Mouse (Mus musculus): ENCODE data around the gene Sema4f. TPM values are rescaled to one million over a fixed set of nuclear protein-coding genes. Genes with fewer than 3 reads are reported as not detected.
A peak's percentile ranks its signal among the peaks of the same experiment; 100 is the strongest.

The Sema4f gene
- polyA plus RNA-seq, 2 experiments, result 0.04 TPM; not detected in 1

- H3K4me3 ChIP-seq (ENCODE audit: insufficient read depth in 1 of 2, low read depth in 2 of 2, low read length in 2 of 2), result no peak overlapping the region
- no peak overlapping the region for H3K9ac ChIP-seq (replicated peaks)
- DNase-seq (ENCODE audit: low read depth in 3 of 3, low spot score in 3 of 3) (no peak), ATAC-seq (ENCODE audit: insufficient read depth) (no peak)
- H3K4me2 ChIP-seq (ENCODE audit: low read depth), result no peak overlapping the region
- H3K27ac ChIP-seq, result no peak overlapping the region
- 63% methylated on average over 3 of the region's 3 CpGs for WGBS (ENCODE audit: insufficient replicate concordance)
- TF ChIP-seq EP300 (IDR thresholded peaks at IDR 0.05; ENCODE audit: low read depth), result no peak
- no peak for TF ChIP-seq CTCF (IDR thresholded peaks at IDR 0.05; ENCODE audit: low read depth)
- no peaks in the 10 kb centered on the region for H3K36me3 ChIP-seq (replicated peaks; ENCODE audit: control insufficient read depth, insufficient read depth, low read depth)
- H3K27me3 ChIP-seq (ENCODE audit: control insufficient read depth, insufficient read depth, low read length), result peaks cover 14% of the 10 kb centered on the region
- H3K4me1 ChIP-seq (replicated peaks; ENCODE audit: control insufficient read depth in 2 of 2, insufficient read depth in 2 of 2, low read length in 1 of 2), result no peaks in the 10 kb centered on the region
- no peaks in the 10 kb centered on the region for H3K9me3 ChIP-seq (ENCODE audit: control insufficient read depth, low read length)
These were observed 4.8 kb downstream of the Sema4f start for GRCm38 (mm10) chr6:82934616-82935230.

- TF ChIP-seq EP300 (IDR thresholded peaks at IDR 0.05; ENCODE audit: low read depth) (no peak), CTCF (IDR thresholded peaks at IDR 0.05; ENCODE audit: low read depth) (no peak)
- no peak for DNase-seq (ENCODE audit: low read depth in 3 of 3, low spot score in 3 of 3)
- H3K4me3 ChIP-seq (ENCODE audit: insufficient read depth in 1 of 2, low read depth in 2 of 2, low read length in 2 of 2), result no peak overlapping the region
- no peak overlapping the region for H3K27ac ChIP-seq
- 55% methylated on average over 5 of the region's 5 CpGs for WGBS (ENCODE audit: insufficient replicate concordance)
- H3K27me3 ChIP-seq (ENCODE audit: control insufficient read depth, insufficient read depth, low read length), result no peaks in the 10 kb centered on the region
- no peaks in the 10 kb centered on the region for H3K4me1 ChIP-seq (replicated peaks; ENCODE audit: control insufficient read depth in 2 of 2, insufficient read depth in 2 of 2, low read length in 1 of 2)
- no peaks in the 10 kb centered on the region for H3K36me3 ChIP-seq (replicated peaks; ENCODE audit: control insufficient read depth, insufficient read depth, low read depth)
- H3K9me3 ChIP-seq (ENCODE audit: control insufficient read depth, low read length), result no peaks in the 10 kb centered on the region
- no peak overlapping the region for H3K4me2 ChIP-seq (ENCODE audit: low read depth)
- ATAC-seq (ENCODE audit: insufficient read depth), result no peak
- H3K9ac ChIP-seq (replicated peaks), result no peak overlapping the region
These were observed 12.0 kb downstream of the Sema4f start for GRCm38 (mm10) chr6:82927617-82928016.

DNA sequence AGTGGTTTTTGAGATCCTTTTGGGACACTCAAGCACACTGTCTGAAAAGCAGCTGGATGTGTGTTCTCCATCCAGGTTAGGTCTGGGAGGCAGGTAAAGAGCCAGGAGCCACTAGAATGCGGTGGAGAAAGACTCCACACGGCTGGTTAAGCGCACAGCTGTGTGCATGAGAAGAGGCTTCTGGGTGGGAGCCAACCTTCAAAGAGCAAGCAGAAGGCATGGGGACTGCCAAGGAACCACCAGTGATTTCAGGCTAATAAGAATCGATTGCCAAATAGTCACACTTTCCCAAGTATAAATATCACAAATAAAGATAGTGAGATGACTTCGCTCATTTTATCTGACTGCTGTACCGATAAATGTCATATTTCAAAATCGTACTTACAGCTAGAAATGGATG, 13.0 kb downstream of the Sema4f start:
- ATAC-seq (ENCODE audit: insufficient read depth) (no peak), DNase-seq (ENCODE audit: low read depth in 3 of 3, low spot score in 3 of 3) (no peak)
- H3K27ac ChIP-seq, result no peak overlapping the region
- H3K9ac ChIP-seq (replicated peaks), result no peak overlapping the region
- TF ChIP-seq CTCF (IDR thresholded peaks at IDR 0.05; ENCODE audit: low read depth) (no peak), EP300 (IDR thresholded peaks at IDR 0.05; ENCODE audit: low read depth) (no peak)
- no peaks in the 10 kb centered on the region for H3K9me3 ChIP-seq (ENCODE audit: control insufficient read depth, low read length)
- H3K4me1 ChIP-seq (replicated peaks; ENCODE audit: control insufficient read depth in 2 of 2, insufficient read depth in 2 of 2, low read length in 1 of 2), result no peaks in the 10 kb centered on the region
- no peaks in the 10 kb centered on the region for H3K27me3 ChIP-seq (ENCODE audit: control insufficient read depth, insufficient read depth, low read length)
- no peaks in the 10 kb centered on the region for H3K36me3 ChIP-seq (replicated peaks; ENCODE audit: control insufficient read depth, insufficient read depth, low read depth)
- 76% methylated on average over 7 of the region's 7 CpGs for WGBS (ENCODE audit: insufficient replicate concordance)
- no peak overlapping the region for H3K4me3 ChIP-seq (ENCODE audit: insufficient read depth in 1 of 2, low read depth in 2 of 2, low read length in 2 of 2)
- H3K4me2 ChIP-seq (ENCODE audit: low read depth), result no peak overlapping the region

DNA sequence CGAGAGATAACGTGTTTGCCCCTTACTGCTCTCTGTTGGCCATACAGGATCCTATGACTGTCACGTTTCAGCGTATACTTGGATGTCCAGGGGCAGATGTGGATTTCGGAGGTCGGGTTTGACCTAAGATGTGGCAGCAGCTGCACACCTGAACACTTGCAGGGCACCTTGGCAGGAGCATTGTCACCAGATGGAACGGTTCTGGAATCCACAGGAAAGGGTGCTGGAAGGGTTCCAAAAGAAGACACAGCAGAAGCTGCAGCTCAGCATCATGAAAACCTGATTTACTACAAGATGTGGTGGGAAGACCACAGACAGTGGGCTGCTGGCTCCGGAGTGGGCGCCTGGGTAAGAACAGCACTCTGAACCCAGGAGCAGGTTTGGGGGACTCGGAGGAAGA, 13.5 kb downstream of the Sema4f start:
- TF ChIP-seq EP300 (IDR thresholded peaks at IDR 0.05; ENCODE audit: low read depth), result no peak
- TF ChIP-seq CTCF (IDR thresholded peaks at IDR 0.05; ENCODE audit: low read depth), result no peak
- no peak overlapping the region for H3K4me2 ChIP-seq (ENCODE audit: low read depth)
- H3K4me3 ChIP-seq (ENCODE audit: insufficient read depth in 1 of 2, low read depth in 2 of 2, low read length in 2 of 2), result no peak overlapping the region
- H3K9ac ChIP-seq (replicated peaks), result no peak overlapping the region
- no peak for DNase-seq (ENCODE audit: low read depth in 3 of 3, low spot score in 3 of 3)
- ATAC-seq (ENCODE audit: insufficient read depth), result no peak
- H3K36me3 ChIP-seq (replicated peaks; ENCODE audit: control insufficient read depth, insufficient read depth, low read depth), result no peaks in the 10 kb centered on the region
- 52% methylated on average over 10 of the region's 10 CpGs for WGBS (ENCODE audit: insufficient replicate concordance)
- no peaks in the 10 kb centered on the region for H3K4me1 ChIP-seq (replicated peaks; ENCODE audit: control insufficient read depth in 2 of 2, insufficient read depth in 2 of 2, low read length in 1 of 2)
- no peaks in the 10 kb centered on the region for H3K27me3 ChIP-seq (ENCODE audit: control insufficient read depth, insufficient read depth, low read length)
- H3K27ac ChIP-seq, result no peak overlapping the region
- H3K9me3 ChIP-seq (ENCODE audit: control insufficient read depth, low read length), result no peaks in the 10 kb centered on the region

DNA sequence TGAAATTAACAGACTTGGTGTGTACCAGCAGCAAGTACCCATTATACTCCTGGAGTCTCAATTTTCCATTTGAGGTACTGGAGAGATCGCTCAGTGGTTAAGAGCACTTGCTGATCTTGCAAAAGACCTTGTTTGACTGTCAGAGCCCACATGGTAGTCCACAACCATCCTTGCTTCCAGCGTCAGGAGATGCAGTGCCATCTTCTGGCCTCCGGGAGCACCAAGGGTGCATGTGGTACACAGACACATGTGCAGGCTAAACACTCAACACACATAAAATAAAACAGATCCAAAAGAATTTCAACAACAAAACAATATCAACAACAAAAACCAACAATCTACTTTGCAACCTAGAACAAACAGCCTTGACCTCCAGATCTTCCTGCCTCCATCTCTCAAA, 14.6 kb downstream of the Sema4f start:
- no peaks in the 10 kb centered on the region for H3K4me1 ChIP-seq (replicated peaks; ENCODE audit: control insufficient read depth in 2 of 2, insufficient read depth in 2 of 2, low read length in 1 of 2)
- H3K4me3 ChIP-seq (ENCODE audit: insufficient read depth in 1 of 2, low read depth in 2 of 2, low read length in 2 of 2), result no peak overlapping the region
- H3K9ac ChIP-seq (replicated peaks), result no peak overlapping the region
- ATAC-seq (ENCODE audit: insufficient read depth) (no peak), DNase-seq (ENCODE audit: low read depth in 3 of 3, low spot score in 3 of 3) (no peak)
- no peaks in the 10 kb centered on the region for H3K27me3 ChIP-seq (ENCODE audit: control insufficient read depth, insufficient read depth, low read length)
- TF ChIP-seq CTCF (IDR thresholded peaks at IDR 0.05; ENCODE audit: low read depth) (peak; percentile 44; the same call in 1 of the 2 replicates), EP300 (IDR thresholded peaks at IDR 0.05; ENCODE audit: low read depth) (no peak)
- WGBS (ENCODE audit: insufficient replicate concordance), result 47% methylated on average over 3 of the region's 3 CpGs
- H3K27ac ChIP-seq, result no peak overlapping the region
- no peak overlapping the region for H3K4me2 ChIP-seq (ENCODE audit: low read depth)
- no peaks in the 10 kb centered on the region for H3K9me3 ChIP-seq (ENCODE audit: control insufficient read depth, low read length)
- H3K36me3 ChIP-seq (replicated peaks; ENCODE audit: control insufficient read depth, insufficient read depth, low read depth), result no peaks in the 10 kb centered on the region

Measured in liver, embryonic 14.5 days (tissue).